Mouse (Mus musculus) left cerebral cortex, adult 2 months (tissue): ENCODE data around the gene Slc10a1. TPM values are rescaled to one million over a fixed set of nuclear protein-coding genes. Genes with fewer than 3 reads are reported as not detected.

Experiments used
- DNase-seq, 2 experiments: peaks; one replicate each; pipeline ENCODE4 v3.0.0; 2021 to 2022; ENCODE audit warnings: low spot score in 2 of 2, mixed read lengths in 1 of 2; ENCODE audit errors: extremely low spot score in 1 of 2
- H3K27ac ChIP-seq: fragments of 200-600 bp; 2 replicates; pipeline ENCODE4 v1.8.1; 2022
- H3K4me3 ChIP-seq: fragments of 200-600 bp; 2 replicates; pipeline ENCODE4 v1.8.1; 2022
- CTCF ChIP-seq: fragments of 200-600 bp; IDR thresholded peaks from 2 replicates; pipeline ENCODE4 v1.8.1; 2022; ENCODE audit warnings: antibody characterized with exemption, mild to moderate bottlenecking, moderate library complexity
- intact Hi-C: fragments of 180-260 bp; cut with DNase I; formaldehyde crosslinking; loops from one replicate; pipeline ENCODE4 v1.15.1; 2025
- long read RNA-seq, 2 experiments: library from polyadenylated mRNA; stranded (forward); transcript quantifications; one replicate each; pipeline ENCODE4 v2.0.0; 2021; ENCODE audit warnings: borderline mapping rate in 2 of 2
- total RNA-seq, 2 experiments: library from RNA; stranded (reverse); gene quantifications; 2 replicates each; pipeline ENCODE4 v1.2.3; 2021

The Slc10a1 gene
- total RNA-seq: not detected
- long read RNA-seq, experiment 1: 0 reads
- long read RNA-seq, experiment 2: 0 reads

DNA sequence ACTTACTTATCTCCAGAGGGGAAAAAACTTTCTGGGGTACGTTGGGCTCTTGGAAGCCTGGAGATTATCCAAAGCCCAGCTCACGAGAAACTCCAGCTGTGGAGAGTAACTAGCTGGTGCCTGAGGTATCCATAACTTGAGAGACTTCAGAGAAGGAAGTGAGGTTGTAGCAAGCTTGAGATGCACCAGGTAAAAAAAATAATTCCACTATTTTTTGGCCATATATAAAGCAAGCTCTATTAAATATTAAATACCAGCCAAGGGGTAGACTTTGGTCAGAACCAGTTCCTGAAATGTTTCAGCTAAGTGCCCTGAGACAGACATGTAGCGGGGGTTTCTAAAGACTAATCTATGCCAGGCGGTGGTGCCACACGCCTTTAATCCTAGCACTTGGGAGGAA, at the start of gene Slc10a1:
Gene Slc10a1, minus strand, starts transcription at position 101 of the 400 bp plus-strand sequence.
- TF ChIP-seq CTCF: no peak
- DNase-seq: no peak
- Histone ChIP-seq H3K27ac (no peak within 1 kb of the TSS), H3K4me3 (no peak within 1 kb of the TSS)
- intact Hi-C loops: no loop called here

DNA sequence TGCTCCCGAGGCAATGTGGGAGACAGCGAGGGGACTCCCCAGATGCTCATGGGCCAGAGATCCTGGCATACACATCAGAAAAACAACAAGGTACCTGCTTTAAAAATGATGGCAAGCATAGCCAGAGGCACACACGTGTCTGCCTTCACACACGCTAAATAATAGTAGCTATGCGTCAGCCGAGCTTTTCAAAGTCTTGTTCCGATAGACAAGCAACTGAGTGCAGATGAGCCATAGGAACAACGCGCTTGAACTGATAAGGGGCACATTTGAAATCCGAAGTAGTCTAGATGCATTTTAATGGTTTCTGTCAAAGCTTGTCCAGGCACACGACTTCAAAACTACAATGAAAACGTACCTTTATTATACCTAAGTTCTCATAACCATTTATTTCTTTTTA, 49.1 kb upstream of the Slc10a1 start:
- Histone ChIP-seq H3K27ac (no peak overlapping the region), H3K4me3 (no peak overlapping the region)
- intact Hi-C loops: no loop called here
- TF ChIP-seq CTCF: no peak
- no peak for DNase-seq

- no peak overlapping the region for H3K27ac ChIP-seq
- no peak for DNase-seq
- intact Hi-C loops: no loop called here
- no peak for TF ChIP-seq CTCF
- H3K4me3 ChIP-seq: no peak overlapping the region
Observed at GRCm38 (mm10) chr12:81013496-81013895, 45.0 kb upstream of the Slc10a1 start.

DNA sequence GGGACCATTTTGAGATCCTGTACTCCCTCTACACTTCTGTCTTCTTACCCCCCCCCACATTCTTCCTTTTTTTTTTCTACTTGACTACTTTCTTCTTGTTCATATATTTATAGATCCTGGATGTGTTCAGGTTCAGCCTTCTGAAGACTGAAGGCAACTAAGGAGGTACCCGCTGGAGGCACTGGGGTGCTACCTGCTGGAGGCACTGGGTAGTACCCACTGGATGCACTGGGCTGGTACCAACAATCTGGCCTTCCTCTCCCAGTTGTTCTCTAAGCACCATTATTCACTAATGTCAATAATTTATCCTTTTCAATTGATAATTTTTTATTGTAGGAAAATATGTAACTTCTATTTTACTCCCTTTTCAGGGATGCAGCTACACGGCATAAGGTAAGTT, 43.5 kb upstream of the Slc10a1 start:
- no peak overlapping the region for H3K4me3 ChIP-seq
- no peak for DNase-seq
- H3K27ac ChIP-seq: no peak overlapping the region
- intact Hi-C loops: no loop called here
- no peak for TF ChIP-seq CTCF

GRCm38 (mm10) chr12:81009813-81010212, 41.3 kb upstream of the Slc10a1 start:
- Histone ChIP-seq H3K27ac (no peak overlapping the region), H3K4me3 (no peak overlapping the region)
- intact Hi-C loops: no loop called here
- TF ChIP-seq CTCF: no peak
- no peak for DNase-seq

- intact Hi-C loops: no loop called here
- no peak for TF ChIP-seq CTCF
- DNase-seq: no peak
- no peak overlapping the region for H3K4me3 ChIP-seq
- H3K27ac ChIP-seq: no peak overlapping the region
Observed at GRCm38 (mm10) chr12:81002841-81003635, 34.5 kb upstream of the Slc10a1 start.

- DNase-seq: no peak
- intact Hi-C loops: no loop called here
Observed at GRCm38 (mm10) chr12:81000924-81001323, 32.4 kb upstream of the Slc10a1 start.

DNA sequence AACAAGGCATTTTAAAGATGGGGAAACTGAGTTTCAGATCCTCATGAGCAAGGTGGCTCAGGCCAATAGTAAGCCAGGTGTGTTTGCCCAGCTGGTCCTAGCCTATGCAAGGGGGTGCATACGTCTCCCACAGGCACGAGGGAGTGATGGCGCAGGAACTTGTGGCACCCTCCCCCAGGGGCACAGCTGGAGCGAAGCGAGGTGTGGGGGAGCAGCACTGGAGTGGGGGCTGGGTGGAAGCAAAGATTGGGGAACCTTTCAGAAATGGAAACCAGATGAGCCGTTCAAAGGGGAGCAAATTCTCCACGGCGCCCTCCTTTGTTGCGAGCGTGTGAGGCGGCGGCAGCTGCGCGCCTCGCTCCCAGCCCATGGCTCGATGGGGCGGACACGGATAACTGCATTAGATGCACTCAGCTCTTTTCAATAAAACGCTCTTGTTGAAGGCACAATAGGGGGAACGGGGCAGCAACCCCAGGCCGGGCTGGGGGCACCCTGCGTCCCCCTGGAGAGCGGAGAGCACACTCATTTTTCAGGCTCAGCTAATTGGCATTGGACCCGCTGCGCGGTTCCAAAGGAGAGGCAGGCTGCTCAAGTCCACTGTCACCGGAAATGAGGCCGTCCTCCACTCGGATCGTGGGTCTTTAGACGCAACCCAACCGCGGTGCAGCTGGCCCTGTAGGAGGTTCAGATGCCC, 30.2 kb upstream of the Slc10a1 start:
- Histone ChIP-seq H3K27ac (no peak overlapping the region), H3K4me3 (no peak overlapping the region)
- no peak for TF ChIP-seq CTCF
- intact Hi-C loops: no loop called here
- no peak for DNase-seq

More at GRCm38 (mm10) chr12:81000924-81001323, 32.4 kb upstream of the Slc10a1 start:
- no peak for TF ChIP-seq CTCF
- H3K4me3 ChIP-seq: no peak overlapping the region
- no peak overlapping the region for H3K27ac ChIP-seq

- TF ChIP-seq CTCF: no peak
- Histone ChIP-seq H3K4me3 (no peak overlapping the region), H3K27ac (no peak overlapping the region)
- intact Hi-C loops: no loop called here
- DNase-seq: no peak
Observed at GRCm38 (mm10) chr12:80997652-80998051, 29.1 kb upstream of the Slc10a1 start.

DNA sequence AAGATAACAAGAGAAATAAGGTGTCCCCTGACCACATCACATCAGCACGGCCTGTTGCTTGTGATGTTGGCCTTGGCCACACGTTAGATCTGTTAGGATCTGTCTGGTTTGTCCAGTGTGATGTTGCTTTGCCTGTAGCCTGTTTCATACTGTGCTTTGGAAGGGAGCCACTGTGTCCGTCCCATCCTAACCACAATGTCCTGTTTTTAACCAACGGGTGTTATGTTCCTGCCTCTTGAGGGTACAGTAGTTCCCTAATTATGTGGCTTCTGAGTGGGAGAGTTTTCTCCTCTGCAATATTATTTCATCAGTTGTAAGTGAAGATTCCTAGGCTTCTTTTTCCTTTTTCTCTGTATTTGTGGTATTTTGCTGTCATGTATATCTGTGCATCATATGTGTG, 26.8 kb upstream of the Slc10a1 start:
- TF ChIP-seq CTCF: no peak
- Histone ChIP-seq H3K4me3 (no peak overlapping the region), H3K27ac (no peak overlapping the region)
- no peak for DNase-seq
- intact Hi-C loops: no loop called here

DNA sequence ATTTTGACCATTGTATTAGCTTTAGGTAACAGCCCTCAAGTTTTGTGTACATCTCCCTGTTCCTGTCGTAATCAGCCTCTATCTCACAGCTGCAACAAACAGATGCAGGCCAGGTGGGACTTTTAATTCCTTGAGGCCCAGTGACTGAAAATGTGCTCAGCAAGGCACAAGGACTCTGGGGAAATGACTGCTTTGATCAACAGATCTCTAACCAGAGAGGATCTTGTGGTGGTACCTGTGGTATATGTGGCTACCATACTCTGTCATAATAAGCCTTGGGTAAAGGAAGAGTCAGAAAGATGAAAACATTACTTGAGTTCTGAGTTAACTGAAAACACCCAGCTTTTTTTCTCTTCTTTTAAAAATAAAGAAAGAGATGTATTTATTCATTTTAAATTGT, 25.3 kb upstream of the Slc10a1 start:
- no peak for DNase-seq
- H3K4me3 ChIP-seq: no peak overlapping the region
- intact Hi-C loops: no loop called here
- TF ChIP-seq CTCF: no peak
- no peak overlapping the region for H3K27ac ChIP-seq

GRCm38 (mm10) chr12:80992540-80993122, 24.1 kb upstream of the Slc10a1 start:
- peak; percentile 14; the same call in 1 of the 2 replicates for TF ChIP-seq CTCF
- DNase-seq: no peak
- no peak overlapping the region for H3K27ac ChIP-seq
- intact Hi-C loops: no loop called here
- no peak overlapping the region for H3K4me3 ChIP-seq
